Mouse (Mus musculus): ENCODE data around the gene Ormdl1. TPM values are rescaled to one million over a fixed set of nuclear protein-coding genes. Genes with fewer than 3 reads are reported as not detected.
"Not testable (repeated sequence)": the region's sequence is repeated elsewhere in the genome, so short reads cannot be mapped to it uniquely, and the experiment has no call there.

The Ormdl1 gene
- 10 to 100 TPM in 1 of 4 experiments, 1 to 10 TPM in 3; 7.5 to 11.5 (median 8.7) TPM for total RNA-seq (2022)

- DNase-seq (ENCODE audit: low spot score in 2 of 2), result peak; percentile 86 to 94
Observed at GRCm38 (mm10) chr1:53296581-53297383, at the start of gene Ormdl1, which contains the start of the genes Pms1 and Gm28778. Gene Ormdl1 (plus strand): TSS chr1:53297095. Gene Pms1 (minus strand): TSS chr1:53297018. Gene Gm28778 (plus strand): TSS chr1:53297111.

DNA sequence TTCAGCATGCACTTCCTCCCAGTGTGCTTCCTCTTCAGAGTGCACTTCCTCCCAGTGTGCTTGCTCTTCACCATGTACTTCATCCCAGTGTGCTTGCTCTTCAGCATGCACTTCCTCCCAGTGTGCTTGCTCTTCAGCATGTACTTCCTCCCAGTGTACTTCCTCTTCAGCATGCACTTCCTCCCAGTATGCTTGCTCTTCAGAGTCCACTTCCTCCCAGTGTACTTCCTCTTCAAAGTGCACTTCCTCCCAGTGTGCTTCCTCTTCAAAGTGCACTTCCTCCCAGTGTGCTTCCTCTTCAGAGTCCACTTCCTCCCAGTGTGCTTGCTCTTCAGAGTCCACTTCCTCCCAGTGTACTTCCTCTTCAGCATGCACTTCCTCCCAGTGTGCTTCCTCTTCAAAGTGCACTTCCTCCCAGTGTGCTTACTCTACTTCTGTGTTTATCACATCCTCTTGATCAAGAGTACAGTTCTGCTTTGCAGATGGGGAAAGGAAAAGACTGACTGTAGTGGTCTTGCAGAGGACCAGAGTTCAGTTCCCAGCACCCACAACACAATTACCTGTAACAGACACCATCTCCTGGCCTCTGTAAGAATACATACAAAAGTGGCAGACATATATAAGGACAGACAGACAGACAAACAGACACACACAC is 31.8 kb upstream of the Ormdl1 start:
- DNase-seq (ENCODE audit: low spot score in 2 of 2), result not testable (repeated sequence)

DNA sequence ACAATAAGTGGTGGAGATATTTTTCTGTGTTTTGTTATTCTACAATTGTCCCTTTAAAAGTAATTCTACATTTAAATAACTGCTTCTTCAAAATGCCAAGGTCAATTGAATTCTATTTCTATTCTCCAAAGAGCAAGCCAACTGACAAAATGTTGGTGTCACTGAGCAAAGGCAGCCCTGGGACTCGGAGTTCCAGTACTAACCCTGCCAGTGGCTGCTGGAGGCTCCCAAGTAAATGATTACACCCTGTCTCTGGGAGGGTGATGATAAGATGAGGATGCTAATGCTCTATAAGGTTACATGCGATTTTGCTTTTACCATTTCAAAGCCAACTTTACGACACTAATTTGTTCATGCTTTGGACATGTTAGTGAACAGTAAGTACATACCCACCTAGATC is 27.0 kb upstream of the Ormdl1 start:
- DNase-seq (ENCODE audit: low spot score in 2 of 2), result no peak

DNA sequence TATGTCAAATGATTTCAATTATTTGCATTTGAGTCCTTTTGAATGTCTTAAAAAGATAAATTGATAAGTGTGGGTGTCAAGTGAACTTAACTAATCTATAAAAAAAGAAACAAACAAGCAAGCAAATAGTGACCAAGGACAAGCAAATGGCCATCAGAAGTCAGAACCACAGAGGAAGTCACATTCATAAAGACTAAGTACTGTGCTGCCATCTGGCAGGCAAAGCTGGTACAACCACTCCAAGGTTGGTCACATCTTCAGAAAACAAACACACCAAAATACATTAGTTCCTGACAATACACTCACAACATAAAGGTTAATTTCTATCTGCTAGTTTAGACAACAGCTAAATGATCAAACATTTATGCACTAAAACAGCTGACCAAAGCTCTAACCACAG is 24.2 kb upstream of the Ormdl1 start:
- peak in 1 of 2 experiments; percentile 49 for DNase-seq (ENCODE audit: low spot score in 2 of 2)

- no peak for DNase-seq (ENCODE audit: low spot score in 2 of 2)
Observed at GRCm38 (mm10) chr1:53291197-53291596, 5.7 kb upstream of the Ormdl1 start.

DNA sequence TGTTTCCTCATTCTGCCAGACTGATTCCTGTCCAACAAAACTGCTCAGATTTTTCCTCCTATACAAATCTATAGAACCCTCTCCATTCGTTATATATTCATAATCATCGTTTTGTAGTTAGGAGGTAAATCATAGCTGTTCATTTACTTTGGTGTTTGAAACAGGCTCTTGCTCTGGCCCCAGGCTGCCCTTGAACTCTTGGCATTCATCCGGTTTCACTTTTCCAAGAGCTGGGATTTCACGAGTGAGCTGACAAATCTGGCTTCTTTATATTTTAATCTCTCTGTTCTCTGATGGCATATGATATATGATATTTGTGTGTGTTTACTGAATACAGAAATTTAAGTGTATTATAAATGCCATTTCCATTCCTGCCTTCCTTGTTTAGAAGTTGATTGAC is 3.6 kb downstream of the Ormdl1 start:
- no peak for DNase-seq (ENCODE audit: low spot score in 2 of 2)

GRCm38 (mm10) chr1:53312989-53313967 is 16.4 kb downstream of the Ormdl1 start, which contains the start of gene Osgepl1:
Gene Osgepl1 (plus strand): TSS chr1:53313624.
- DNase-seq (ENCODE audit: low spot score in 2 of 2), result peak; percentile 70 to 84

- DNase-seq (ENCODE audit: low spot score in 2 of 2), result no peak
Observed at GRCm38 (mm10) chr1:53321662-53322344, 24.9 kb downstream of the Ormdl1 start.

GRCm38 (mm10) chr1:53323254-53323653 is 26.4 kb downstream of the Ormdl1 start:
- no peak for DNase-seq (ENCODE audit: low spot score in 2 of 2)

- DNase-seq (ENCODE audit: low spot score in 2 of 2), result no peak
Observed at GRCm38 (mm10) chr1:53324277-53324676, 27.4 kb downstream of the Ormdl1 start.

DNA sequence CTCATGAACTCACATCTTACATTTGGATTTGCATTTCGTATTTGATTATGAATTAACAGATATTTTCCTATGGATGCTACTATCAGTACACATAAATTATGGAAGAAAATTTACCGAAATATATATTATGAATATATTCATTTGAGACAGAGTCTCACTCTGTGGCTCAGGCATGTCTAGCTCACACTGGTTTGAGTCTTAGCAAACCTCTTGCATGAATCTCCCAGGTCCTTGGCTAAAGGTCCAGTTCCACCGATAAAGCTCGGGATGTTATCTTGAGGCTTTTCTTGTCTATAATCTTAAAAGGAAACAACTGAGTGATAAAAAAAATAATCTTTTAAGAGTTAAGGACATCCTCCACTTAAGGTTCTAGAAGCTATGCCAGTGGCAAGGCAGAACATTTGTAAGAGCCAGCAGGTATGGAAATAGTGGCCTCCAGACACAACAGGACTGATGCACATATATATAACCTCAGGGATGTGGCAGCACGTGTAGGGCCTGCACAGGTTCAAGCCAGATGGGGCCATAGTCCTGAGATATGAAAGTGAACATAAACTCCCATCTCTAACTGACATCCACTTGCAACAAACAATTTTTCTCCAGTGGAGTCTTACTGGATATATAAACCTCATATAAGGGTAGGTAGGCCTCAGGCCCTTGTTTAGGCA is 28.1 kb downstream of the Ormdl1 start:
- no peak for DNase-seq (ENCODE audit: low spot score in 2 of 2)

GRCm38 (mm10) chr1:53333527-53333926 is 36.6 kb downstream of the Ormdl1 start:
- not testable (repeated sequence) for DNase-seq (ENCODE audit: low spot score in 2 of 2)

- DNase-seq (ENCODE audit: low spot score in 2 of 2), result no peak
Observed at GRCm38 (mm10) chr1:53335465-53335864, 38.6 kb downstream of the Ormdl1 start.

GRCm38 (mm10) chr1:53337403-53337802 is 40.5 kb downstream of the Ormdl1 start:
- DNase-seq (ENCODE audit: low spot score in 2 of 2), result not testable (repeated sequence)

GRCm38 (mm10) chr1:53341071-53341470 is 44.2 kb downstream of the Ormdl1 start:
- DNase-seq (ENCODE audit: low spot score in 2 of 2), result no peak

DNA sequence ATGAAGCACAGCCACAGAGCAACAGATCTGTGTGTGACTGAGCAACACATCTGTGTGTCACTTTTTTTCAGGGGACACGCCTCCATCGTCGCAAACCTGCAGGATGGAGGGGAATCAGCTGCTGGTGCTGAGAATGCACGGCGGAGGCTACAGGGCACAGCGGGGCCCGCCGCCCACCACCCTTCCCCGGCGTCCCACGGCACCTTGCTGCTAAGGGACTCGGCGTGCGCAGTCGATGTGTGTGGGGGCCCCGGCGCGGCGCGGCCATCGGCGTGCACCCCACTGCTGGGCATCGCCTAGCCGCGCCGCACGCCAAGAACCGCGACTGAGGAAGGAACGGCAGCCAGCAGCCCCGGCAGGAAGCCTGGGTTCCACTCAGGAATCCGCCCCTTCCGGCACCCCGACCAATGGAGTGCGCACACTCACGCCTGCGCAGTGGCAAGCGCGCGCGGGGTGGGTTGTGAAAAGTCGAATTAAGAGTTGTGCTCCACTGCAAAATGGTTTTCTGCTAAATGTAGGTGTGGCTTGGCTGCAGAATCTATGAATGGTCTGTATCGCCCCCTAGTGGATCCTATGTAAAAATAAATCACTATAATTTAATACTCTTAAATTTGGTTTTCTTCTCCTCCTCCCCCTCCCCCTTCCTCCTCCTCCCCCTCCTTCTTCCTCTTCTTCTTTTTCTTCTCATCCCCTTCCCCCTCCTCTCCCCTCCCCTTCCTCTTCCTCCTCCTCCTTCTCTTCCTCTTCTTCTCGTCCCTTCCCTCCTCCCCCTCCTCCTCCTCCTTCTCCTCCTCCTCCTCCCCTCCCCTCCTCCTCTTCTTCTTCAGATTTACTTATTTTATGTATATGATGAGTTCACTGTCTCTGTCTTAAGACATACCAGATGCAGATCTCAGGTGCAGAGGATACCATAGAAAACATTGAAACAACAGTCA is 55.7 kb downstream of the Ormdl1 start, which contains the start of the genes Asdurf, Gm28551 and Asnsd1:
TSS of gene Asdurf (minus strand) at position 293 of the 935 bp plus-strand sequence.
TSS of gene Gm28551 (minus strand) at position 341 of the 935 bp plus-strand sequence.
TSS of gene Asnsd1 (minus strand) at position 426 of the 935 bp plus-strand sequence.
- DNase-seq (ENCODE audit: low spot score in 2 of 2), result peak; percentile 96 to 97

DNA sequence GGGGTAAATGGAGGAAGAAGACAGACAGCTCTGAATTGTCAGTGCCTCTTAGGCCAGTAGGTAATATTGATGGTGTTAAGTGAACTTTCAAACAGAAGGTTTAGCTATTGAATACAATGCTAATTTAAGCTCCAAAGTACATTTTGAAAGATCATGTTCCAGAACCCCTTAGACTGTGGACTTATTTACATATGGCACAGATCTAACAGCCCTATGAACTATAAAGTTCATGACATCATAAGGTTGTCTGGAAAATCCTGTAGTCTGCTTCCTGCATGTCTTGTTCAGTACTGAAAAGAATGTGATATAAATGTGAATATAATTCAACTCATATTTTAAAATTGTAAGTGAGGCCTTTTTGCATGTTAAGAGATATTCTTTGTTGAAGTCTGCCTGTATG is 62.1 kb downstream of the Ormdl1 start:
- no peak for DNase-seq (ENCODE audit: low spot score in 2 of 2)
